Mouse (Mus musculus) CH12F3 (cell line): ENCODE data around the gene Klhl29.

Experiments
- in situ Hi-C: fragments of 300-500 bp; cut with MboI; formaldehyde crosslinking; loops from 2 replicates; pipeline ENCODE4 v1.14.3; 2020; ENCODE audit warnings: low sequenced_read_pairs

Klhl29 gene

DNA sequence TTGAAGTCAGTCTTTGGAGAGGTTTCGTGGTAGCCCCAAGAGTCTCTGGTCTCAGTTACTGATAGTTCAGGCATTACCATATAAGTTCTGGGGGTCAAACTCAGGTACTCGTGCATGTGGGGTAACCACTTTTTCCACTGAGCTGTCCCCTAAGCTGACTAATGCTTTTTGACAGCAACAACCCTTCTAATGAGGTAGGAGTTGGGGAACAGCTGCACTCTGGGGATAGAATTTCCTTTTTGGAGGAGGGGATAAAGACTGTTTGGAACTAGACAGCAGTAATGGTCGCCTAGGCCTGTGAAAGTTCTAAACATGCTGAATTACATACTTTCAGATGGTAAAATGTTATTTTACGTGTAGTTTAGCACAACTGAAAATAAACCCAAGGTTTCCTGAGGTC, 184.3 kb downstream of the Klhl29 start:
- in situ Hi-C loops = no loop called here

DNA sequence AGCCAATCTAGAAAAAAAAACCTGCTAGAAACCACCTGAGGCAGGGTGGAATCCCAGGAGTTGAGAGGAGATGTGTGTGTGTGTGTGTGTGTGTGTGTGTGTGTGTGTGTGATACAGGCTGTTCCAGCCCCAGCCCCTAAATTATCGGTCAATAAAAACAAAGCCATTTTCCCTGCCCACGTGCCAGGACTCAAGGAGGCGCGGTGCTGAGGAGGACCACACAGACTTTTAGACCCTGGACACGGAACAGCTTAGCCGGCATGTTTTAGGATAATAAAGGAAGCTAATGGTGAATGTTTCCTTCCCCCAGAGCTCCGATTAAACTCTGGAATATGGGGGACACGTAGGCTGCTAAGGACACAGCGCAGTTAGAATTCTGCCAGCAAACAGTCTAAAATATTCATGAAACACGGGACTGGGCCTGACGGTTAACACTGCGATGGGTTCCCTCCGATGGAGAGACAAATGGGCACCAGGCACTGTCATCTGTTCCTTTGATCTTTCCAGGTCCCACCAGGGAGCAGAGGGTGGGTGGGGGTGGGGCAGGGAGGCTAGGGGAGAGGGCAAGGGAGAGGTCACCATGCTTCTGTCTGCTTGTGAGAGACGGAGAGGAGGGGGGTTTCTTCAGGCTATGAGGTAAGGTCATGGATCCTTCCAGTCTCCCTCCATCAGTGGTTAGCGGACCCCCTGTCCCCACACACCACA, 185.9 kb downstream of the Klhl29 start:
- in situ Hi-C loops = no loop called here

DNA sequence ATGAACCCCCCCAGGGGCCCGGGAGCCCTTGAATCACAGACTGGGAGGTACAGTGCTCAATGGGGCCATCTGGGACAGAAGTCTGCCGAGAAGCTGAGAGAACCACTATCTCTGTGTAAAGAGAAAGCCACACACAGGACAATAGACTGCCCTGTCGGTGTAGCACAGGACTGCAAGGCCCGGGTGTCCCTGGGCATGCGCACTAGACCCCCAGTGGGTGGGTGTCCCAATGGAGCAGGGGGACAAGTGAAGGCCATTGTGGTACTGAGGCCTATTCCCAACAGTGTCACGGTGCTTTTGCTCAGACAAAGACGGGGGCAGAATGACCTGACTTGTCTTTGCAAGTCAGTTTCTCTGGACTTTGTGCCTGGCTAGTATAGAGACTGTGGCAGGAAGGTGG, 186.6 kb downstream of the Klhl29 start:
- in situ Hi-C loops = no loop called here

DNA sequence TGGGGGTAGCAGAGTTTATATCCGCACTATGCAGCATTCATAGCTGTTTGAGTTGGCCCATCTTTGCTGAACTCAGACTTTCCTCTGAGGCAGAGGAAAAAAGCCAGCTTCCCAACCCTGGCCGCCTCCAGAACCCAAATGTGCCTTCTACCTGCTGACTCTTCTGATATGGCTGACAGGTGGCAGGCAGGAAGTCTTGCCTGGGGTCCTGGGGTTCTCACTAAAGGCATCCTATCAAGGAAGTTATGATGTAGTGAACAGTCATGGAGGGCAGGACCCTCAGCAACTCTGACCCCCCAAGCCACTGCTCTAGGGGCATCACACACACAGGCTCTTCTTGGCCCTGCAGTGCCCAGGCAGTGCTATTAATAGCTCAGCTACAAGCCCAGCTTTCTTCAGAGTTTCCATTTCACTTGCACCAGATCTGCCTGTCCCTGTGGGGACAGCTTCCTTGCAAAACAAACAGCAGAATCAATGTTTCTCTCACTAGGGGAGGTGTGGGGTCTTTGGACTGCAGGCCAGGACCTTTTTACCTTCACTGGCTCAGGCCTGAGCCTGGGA, 187.6 kb downstream of the Klhl29 start:
- in situ Hi-C loops = no loop called here

DNA sequence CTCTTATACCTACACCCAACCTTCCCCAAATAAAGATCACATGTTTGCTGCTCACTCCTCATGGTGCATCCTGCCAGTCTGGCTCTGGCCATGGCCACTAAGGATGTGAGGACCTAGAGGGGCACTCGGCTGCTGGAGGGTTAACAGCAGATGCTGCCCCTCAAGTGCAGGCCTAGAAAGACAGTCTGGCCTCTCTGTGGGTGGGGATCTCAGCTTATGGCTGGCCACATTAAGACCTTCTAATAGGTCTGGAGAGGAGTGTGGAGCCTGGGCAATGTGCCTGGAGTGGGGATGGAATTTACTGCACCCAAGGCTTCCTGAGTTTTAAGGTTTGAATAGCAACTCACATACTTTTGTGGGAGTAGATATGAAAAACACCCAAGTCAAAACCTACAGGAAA, 188.8 kb downstream of the Klhl29 start:
- in situ Hi-C loops = no loop called here

DNA sequence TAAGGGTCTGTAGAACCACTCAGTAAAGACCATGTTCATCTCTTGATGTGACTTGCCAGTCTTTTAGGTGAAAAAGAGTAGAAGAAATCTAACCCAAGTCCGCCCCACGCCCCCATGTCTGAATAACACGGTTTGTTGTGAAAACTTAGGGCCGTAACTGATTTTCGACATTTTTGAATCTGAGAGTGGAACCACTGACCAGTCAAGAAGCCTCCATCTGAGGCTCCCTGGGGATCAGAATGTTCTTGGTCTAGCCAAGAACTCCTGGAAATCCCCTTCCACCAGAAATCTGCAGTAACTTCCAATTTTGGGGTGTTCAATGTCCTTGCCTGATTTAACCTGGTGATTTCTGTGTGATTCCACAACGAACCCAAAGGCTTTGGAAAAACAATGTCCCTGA, 189.9 kb downstream of the Klhl29 start:
- in situ Hi-C loops = no loop called here

DNA sequence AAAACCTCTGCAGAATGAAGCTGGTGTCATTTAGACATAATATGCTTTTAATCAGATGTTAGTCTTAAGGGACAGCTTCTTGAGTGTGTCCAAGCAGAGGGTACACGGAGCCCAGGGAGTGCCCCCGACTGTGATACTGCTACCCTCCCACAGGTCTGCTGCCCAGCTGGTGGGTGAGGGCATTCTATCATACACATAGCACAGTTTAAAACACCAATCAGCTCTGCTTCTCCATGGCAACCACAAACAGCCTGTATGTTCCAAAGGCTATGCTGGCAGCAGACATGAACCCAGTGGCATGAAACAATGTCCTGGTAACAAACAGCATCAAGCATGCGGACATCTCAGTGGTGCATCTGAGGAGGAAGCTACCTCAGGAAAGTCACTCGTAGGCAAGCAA, 192.9 kb downstream of the Klhl29 start:
- in situ Hi-C loops = no loop called here

DNA sequence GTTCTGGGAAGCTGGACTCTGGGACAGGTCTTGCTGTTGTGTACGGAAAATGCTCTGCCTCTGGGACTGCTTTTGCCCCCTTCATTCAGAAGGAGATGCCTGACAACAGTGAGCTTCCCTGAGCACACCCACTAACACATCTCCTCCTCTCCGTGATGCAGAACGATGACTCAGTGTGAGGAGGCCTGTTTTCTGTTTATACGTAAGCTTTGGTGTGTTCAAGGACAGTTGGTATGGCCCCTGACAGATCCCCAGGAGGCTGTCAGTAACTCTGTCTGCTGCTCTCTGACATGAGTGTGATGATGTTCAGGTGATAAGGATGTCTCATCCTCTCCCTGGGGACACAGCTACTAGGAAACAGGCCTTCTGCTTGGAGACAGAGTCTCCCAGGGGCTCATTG, 193.3 kb downstream of the Klhl29 start:
- in situ Hi-C loops = no loop called here

DNA sequence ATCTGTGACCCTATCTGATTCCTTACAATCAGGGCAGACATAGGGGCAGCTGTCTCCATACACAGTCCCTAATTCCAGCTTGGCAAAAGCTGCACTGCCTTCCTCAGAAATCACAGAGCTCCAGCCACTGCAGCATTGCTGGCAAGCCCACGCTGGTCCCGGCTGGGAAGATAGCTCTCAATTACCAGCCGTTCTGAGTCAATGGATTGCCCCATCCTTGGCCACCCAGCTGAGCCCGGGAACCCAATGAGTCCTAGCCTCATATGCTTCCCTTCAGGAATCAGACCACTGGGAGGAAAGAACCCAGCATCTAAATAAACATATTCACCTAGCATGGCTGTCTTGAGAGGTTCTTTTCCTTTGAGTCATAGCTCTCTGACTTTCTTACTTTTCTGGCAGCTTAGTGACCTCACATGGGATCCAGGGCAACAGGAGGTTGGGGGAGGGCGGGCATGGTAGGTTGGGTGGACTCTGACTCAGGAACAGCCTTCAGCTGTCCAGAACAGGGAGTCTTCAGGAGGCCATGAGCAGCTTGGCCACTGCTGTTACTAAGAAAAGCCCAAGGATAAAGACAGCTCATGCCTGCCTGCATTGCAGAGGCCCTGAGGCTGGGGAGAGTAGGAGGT, 198.7 kb downstream of the Klhl29 start:
- in situ Hi-C loops = no loop called here

DNA sequence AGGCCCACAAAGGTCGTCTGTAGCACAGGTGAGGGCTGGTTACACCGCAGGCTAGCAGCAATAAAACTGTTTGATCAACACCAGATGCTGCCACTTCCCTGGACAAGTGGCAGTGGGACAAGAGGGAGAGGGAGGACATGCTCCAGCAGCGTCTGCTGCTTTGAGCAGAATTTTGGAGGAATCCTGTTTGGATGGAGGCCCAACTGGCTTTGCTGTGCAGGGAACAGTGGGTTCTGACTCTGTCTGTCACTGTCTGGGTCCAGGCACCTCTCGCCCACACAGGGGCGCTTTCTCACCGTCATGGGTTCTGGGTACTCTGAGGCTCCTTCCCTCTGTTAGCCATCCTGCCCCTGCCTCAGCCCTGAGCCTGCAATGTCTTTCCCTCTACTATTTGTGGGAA, 209.3 kb downstream of the Klhl29 start:
- in situ Hi-C loops = no loop called here

DNA sequence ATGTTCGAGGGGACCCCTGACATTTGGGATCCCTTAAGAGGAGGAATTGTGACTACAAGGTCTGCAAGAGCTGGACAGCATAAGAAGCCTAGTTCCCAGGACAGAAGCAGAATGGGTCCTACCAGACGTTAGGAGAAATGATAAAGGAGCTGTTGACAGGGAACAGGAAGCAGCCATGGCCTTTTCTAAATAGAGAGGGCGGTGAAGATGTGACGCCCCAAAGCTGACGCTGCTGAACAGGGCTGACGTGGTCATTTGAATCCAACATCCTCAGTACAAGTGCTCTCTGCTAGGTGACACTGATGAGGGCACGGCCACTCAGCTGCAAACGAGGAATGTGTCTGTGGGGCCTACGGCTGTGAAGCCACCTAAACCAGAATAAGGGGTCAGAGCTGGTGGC, 210.1 kb downstream of the Klhl29 start:
- in situ Hi-C loops = no loop called here

DNA sequence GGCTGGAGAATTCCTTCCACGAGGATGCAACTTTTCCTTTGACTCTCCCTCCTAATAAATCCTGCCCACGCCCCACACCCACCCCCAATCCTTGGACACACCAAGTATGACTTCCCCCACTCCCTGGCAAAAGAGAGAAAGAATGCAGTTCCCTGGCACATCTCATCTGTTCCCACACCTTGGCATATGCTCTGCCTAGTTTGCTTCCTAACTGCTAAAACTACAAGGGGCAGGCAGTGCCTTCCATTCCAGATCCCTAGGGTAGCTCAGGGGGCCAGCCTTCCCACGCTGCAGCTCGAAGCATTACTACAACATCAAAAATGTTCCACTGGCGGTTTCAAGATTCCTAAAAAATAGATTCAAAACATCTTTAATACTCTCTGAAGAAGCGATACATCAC, 212.8 kb downstream of the Klhl29 start:
- in situ Hi-C loops = no loop called here

DNA sequence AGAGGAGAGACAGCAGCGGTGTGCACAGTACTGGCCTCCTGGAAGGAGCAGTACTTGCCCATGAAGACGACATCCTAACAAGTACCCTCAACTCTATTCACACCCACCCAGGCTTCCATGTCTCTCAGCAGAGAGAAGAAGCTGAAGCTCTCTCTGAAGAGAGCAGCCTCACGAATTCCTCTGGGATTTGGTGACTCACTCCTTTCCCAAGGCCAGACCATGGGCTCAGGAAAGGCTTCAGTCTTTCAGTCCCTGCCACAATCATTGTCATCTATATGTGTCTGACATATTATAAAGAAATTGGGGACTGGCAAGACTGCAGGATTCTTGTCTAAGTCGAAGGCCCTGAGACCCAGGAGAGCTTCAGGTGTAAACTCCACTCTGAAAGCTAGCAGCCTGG, 213.9 kb downstream of the Klhl29 start:
- in situ Hi-C loops = no loop called here

DNA sequence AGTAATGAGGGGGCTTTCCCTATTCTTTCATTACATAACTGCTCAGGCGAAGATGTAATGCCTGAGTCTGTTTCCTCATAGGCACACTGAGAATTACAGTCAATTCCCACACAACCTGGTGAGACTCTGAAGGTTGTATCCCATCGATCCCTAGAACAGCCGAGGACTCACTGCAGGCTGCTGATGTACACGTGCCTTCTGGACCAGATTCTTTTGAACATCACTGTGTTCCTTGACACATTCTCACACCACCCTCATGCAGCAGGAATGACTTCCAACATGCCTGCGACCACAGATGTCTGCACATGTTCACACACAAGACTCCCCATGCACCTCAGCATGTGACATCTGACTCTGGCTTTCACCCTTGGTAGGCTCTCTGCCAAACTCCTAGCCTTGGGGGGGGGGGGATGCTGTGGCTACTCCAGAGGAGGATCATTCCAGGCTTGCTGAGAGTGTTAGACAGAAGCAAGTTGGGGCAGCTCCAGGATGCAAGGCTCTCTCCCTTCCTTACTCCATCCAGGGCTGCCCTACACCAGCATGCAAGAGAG, 217.5 kb downstream of the Klhl29 start:
- in situ Hi-C loops = no loop called here

DNA sequence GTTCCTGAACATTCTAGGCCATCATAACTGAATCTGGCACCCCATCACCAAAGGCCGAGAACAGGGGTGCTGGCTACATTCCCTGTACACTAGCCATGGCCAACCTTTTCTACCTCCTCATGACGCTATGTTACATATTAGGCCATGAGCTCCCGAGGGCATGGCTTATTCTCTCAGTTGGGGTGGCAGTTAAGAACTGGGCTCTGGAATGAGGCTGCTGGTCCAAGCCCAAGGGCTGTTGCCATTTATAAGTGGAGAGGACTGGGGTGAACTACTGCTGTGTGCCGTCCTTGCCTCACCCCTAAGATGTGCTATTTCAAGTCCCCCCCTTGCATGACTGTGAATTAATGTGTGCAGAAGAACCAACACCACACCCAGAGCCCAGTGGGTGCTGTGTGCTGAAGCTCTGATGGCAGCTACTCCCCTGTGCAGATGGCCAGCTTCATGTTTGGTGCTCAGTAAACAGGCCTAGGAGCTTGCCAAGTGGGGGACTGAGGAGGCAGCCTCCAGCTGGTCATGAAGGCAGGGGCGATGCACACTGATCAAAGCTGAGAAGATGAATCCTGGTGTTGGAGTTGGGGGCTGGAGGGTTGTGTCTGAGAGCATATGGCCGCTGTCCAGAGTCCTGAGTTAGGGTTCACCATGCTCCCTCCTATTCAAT, 218.3 kb downstream of the Klhl29 start:
- in situ Hi-C loops = no loop called here

DNA sequence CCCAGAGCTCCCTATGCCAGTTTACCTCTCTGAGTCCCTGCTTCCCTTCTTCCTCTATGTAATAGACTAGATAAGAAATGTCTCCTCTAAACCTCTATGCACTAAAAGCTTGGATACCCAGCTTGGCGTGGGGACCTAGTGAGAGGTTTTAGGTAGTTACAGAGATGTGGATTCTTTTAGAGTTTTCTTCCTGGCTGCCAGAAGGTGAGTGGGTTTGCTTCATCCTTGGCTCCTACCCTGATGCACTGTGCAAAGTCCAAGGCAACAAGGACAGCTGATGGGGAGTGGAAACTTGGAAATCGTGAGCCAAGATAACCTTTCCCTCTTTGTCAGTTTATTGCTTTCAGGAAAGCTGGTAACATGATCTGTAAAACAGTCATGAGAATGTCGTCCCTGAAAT, 220.3 kb downstream of the Klhl29 start:
- in situ Hi-C loops = no loop called here

DNA sequence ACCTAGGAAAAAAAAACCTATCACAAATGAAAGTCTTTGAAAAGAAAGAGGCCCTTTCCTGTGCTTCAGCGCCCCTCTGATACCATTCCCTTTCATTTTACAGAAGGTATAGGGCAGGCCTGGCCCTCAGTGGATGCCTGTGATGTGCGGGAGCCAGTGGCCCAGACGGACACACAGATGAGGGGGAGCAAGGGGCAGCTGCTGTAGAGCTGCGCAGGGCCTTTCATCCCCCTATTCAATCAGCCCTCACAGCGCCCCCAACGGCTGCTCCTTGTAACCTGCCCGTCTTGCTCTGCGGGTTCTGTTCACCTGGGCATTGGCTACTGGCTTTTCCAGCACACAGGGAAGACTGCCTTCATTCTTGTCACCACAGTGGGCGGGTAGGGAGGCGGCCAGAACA, 223.6 kb downstream of the Klhl29 start:
- in situ Hi-C loops = no loop called here

DNA sequence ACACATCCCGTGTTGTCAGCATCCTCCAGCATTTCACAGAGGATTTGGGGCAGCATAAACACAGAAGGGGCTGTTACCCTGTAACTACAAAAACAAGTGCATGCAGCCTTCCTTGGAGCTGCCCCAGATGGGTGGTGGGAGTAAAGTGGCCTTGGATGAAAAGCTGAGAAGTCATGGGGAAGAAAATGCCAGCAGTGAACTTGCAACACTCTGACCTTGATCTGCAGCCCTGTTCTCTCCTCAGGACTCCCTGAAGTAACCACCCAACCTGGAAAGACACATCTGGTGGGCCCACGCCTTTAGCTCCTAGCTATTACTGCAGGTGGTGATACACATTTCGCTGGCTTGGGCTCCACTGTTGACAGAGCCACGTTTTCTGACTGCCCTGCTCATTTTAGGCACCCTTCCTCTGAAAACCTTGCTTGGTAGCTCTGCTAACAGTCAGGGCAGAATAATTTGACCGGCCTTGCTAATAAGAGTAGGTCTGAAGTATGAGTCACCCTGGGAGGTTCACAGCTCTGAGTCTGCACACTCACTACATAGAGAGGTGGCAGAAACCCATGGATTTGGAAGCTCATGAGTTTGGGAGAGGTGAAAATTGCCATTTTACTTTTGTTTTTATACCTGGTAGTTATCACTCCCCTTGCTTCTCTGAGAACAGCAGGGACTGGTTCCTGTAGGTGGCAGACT, 228.0 kb downstream of the Klhl29 start:
- in situ Hi-C loops = no loop called here

DNA sequence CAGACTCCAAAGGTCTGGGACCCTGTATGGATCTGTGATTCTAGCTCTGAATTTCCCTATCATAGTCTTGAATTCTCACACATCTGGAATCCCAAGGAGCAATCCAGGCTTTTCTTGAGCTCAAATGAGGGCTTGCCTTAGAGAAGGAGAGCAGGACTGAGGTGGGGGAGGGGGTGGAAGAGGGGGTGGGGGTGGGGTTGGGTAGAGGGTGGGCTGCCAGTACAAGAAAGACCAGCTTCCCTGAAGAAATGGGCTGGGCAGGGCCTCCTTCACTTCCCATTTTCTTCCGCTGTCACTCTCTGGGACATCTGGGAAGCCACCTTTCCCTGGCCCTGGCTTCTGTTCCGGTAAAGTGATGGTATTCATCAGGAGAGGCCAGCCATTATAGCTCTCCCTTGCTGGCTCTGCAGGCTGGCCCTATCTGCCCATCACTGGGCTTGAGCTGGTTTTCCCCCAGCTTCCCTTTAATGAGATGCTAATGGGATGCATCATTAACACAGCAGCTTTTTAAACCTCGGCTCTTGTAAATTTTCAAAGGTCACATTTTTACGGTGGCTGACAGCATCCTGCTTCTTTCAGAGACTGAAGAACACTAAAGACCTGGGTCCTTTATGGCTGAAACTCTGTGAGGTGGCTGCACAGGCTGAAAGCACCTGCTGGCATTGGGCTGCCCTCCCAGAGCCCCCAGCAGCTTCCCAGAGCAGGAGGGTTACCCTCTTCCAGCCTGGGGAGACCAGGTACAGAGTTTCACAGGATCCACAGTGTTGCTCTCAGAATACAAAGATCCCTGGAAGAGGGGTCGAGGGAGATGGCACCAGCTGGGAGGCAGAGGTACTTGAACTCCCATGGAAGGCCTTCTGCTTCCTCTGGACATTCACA, 231.3 kb downstream of the Klhl29 start:
- in situ Hi-C loops = no loop called here

DNA sequence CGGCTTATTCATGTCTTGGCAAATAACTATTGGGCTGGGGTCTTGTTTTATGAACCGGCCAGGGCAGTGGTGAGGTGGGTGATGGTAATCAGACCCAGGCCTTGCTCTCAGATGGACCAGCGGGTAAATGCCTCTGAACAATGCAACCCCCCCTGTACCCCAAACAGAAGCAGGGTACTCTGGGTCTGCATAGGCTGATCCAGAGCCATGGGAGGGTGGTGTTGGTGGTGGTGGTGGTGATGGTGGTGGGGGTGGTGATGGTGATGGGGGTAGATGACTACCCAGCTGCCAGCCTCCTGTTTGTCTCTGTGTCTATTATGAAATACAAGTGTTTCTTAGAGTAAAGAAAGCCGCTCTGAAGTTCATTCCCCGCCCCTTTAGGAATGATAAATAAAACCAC, 232.3 kb downstream of the Klhl29 start:
- in situ Hi-C loops = no loop called here
